Mouse (Mus musculus) kidney, adult 2 months (tissue): ENCODE measurements around the gene Golm1. TPM values are rescaled to one million over a fixed set of nuclear protein-coding genes. Genes with fewer than 3 reads are reported as not detected.
A peak's percentile ranks its signal among the peaks of the same experiment; 100 is the strongest.

Experiments used
- DNase-seq: peaks from one replicate; pipeline ENCODE4 v3.0.0; 2021
- H3K27ac ChIP-seq: fragments of 200-500 bp; 2 replicates; pipeline ENCODE4 v1.5.1; 2012; ENCODE audit warnings: low read depth, low read length, control low read depth, inconsistent platforms; ENCODE audit not compliant: insufficient read depth
- H3K27me3 ChIP-seq: fragments of 200-500 bp; replicated peaks from 2 replicates; pipeline ENCODE4 v1.6.1; 2012; ENCODE audit warnings: mild to moderate bottlenecking, moderate library complexity, low read length, inconsistent platforms; ENCODE audit not compliant: control insufficient read depth, insufficient read depth
- H3K36me3 ChIP-seq: fragments of 200-500 bp; 2 replicates; pipeline ENCODE4 v1.6.1; 2012; ENCODE audit warnings: mild to moderate bottlenecking, moderate library complexity, low read length, inconsistent platforms; ENCODE audit not compliant: control insufficient read depth, insufficient read depth
- H3K4me1 ChIP-seq: fragments of 200-500 bp; 2 replicates; pipeline ENCODE4 v1.6.1; 2011; ENCODE audit warnings: low read length; ENCODE audit not compliant: control insufficient read depth, insufficient read depth
- H3K4me3 ChIP-seq: fragments of 200-500 bp; 2 replicates; pipeline ENCODE4 v1.5.1; 2011; ENCODE audit warnings: mild to moderate bottlenecking, low read depth, low read length, control low read depth; ENCODE audit not compliant: insufficient read depth
- CTCF ChIP-seq: fragments of 200-500 bp; conservative IDR thresholded peaks from 2 replicates; pipeline ENCODE4 v1.5.1; 2011; ENCODE audit warnings: low read depth, mild to moderate bottlenecking, control low read depth, low read length, moderate library complexity, mixed read lengths; ENCODE audit not compliant: insufficient read depth, insufficient read length
- POLR2A ChIP-seq: fragments of 200-500 bp; IDR thresholded peaks from one replicate; pipeline ENCODE4 v1.6.1; 2011; ENCODE audit warnings: low read depth, low read length, control low read depth
- WGBS: fragments of 180-500 bp; shearing (Covaris S2); methylation state at CpG from one replicate; pipeline ENCODE4 v1.1.7; 2018; 5-methylcytosine and 5-hydroxymethylcytosine counted together
- polyA plus RNA-seq: library from polyadenylated mRNA; depleted of rRNA; stranded (reverse); fragments of >200 nt; gene quantifications from 2 replicates; pipeline ENCODE4 v1.2.3, GENCODE M21; 2012

Golm1 gene
- polyA plus RNA-seq, 1 experiment = 6.5 TPM

DNA sequence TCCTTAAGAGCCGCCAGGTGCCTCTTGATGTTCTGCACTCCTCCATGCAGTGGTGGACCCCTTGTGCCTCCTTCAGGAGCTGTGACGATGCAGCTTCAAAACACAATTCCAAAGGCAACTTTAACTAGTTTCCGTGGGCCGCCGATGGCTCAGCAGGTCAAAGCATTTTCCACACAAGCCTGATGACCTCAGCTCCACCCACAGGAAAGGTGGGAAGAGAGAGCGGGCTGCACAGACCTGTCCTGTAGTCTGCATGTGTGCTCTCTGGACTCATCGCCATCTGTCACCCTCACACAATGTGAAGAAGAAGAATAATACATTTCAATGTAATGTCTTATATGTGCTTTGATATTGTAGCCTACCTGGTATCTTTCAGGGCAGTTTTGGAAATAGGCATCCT is 48.9 kb downstream of the Golm1 start:
- H3K27me3 ChIP-seq = no peaks in the 10 kb centered on the region
- DNase-seq = no peak
- peaks cover 12% of the 10 kb centered on the region for H3K36me3 ChIP-seq
- H3K4me1 ChIP-seq = no peaks in the 10 kb centered on the region
- H3K4me3 ChIP-seq = no peak overlapping the region
- 85% methylated on average over 7 of the region's 7 CpGs for WGBS
- TF ChIP-seq POLR2A (no peak), CTCF (no peak)
- no peak overlapping the region for H3K27ac ChIP-seq

DNA sequence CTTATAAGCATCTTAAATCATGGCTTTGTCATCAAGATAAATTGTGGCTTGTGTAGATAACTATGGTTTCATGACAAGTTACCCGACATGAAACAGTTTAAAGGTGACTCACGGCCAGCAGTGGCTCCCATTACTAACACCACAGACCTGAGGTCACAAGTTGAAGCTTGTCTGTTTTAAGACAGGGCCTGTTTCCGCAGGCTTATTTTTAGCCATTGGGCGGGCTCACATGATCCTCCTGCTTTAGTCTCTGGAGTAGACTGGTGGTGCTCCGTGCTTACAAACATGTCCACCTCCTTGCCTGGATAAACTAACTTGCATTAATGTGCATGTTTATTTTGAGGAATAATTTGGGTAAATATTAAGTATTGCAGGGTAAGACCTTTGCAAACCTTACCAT is 50.7 kb downstream of the Golm1 start:
- WGBS = 48% methylated on average over 5 of the region's 5 CpGs
- Histone ChIP-seq H3K4me3 (no peak overlapping the region), H3K4me1 (no peaks in the 10 kb centered on the region), H3K27ac (no peak overlapping the region), H3K36me3 (peaks cover 9% of the 10 kb centered on the region), H3K27me3 (no peaks in the 10 kb centered on the region)
- TF ChIP-seq POLR2A (no peak), CTCF (no peak)
- peak; percentile 61 for DNase-seq

DNA sequence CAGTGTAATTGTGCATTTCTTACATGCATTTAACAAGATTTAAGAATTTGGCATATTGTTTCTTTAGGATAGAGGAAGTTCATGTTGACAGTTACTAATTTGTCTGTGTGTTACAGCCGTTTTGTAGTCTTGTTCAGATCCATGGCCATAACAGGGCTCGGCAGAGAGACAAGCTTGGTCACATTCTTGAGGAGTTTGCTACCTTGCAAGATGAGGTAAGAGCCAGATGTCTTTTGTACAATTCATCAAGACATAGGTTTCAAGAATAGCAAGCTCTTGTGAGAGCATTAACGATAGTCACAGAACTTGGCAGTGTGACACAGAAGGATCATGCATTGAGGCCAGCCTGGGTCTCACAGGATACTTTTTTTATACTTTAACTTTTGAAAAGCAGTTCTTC is 51.2 kb downstream of the Golm1 start:
- no peaks in the 10 kb centered on the region for H3K4me1 ChIP-seq
- peaks cover 9% of the 10 kb centered on the region for H3K36me3 ChIP-seq
- WGBS = 55% methylated on average over 3 of the region's 3 CpGs
- no peak overlapping the region for H3K27ac ChIP-seq
- no peaks in the 10 kb centered on the region for H3K27me3 ChIP-seq
- TF ChIP-seq POLR2A (no peak), CTCF (no peak)
- DNase-seq = no peak
- no peak overlapping the region for H3K4me3 ChIP-seq

DNA sequence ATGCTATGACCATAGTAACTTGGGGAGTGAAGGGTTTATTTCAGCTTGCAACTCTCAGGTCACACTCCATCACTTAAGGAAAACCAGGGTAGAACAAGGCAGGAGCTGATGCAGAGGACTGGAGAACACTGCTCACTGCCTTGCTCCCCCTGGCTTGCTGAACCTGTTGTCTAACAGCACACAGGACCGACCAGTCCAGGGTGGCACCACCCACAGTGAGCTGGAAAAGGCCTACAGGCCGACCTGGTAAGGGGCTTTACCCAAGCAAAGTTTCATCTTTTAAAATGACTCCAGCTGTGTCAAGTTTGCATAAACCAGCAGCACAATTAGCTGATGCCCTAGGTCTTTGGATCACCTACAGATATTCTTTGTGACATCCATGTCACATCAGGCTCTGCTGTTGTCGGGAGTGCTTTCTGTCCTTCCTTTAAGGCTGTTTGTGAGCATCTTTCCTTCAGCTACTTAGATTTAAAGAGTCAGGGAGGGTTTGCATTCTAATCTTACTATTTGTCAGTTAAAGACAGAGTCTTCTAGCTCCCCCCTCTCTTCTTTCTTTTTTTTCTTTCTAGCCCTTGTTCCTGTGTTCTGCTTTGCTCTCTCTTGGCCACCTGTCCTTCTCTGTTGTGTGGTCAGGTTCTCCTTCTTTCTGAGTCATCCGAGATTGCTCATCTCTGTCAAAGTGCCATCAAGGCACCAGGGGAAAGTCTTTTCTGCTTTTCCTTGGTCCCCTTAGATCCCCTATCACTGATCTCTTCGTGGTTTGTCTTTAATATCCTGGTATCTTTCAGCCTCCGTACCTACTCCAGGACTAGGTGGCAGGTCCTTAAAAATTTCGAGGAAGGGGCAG is 53.7 kb downstream of the Golm1 start:
- DNase-seq = no peak
- H3K4me3 ChIP-seq = no peak overlapping the region
- 91% methylated on average over 7 of the region's 7 CpGs for WGBS
- H3K27me3 ChIP-seq = no peaks in the 10 kb centered on the region
- TF ChIP-seq POLR2A (no peak), CTCF (no peak)
- no peaks in the 10 kb centered on the region for H3K4me1 ChIP-seq
- H3K27ac ChIP-seq = no peak overlapping the region
- H3K36me3 ChIP-seq = peaks cover 4% of the 10 kb centered on the region

DNA sequence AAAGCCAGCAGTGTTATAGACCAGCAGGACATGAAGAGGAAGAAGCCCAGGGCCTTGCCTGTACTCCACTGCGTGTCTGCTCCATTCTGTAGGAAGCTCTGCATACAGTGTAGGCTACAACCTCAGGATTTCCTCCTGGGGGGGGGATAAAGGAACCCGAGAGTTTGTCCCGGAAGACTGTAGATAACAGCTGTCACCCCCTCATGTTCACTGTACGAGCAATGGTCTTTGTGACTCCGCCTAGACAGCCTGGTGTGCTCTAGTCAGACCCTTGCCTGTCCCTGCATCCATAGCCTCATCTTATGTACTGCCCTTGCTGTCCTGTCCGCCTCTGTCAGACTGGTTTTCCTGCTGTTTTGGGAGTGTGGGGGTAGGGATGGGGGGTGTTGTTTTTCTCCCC is 57.1 kb downstream of the Golm1 start:
- no peak overlapping the region for H3K4me3 ChIP-seq
- no peak for TF ChIP-seq CTCF
- TF ChIP-seq POLR2A = no peak
- no peaks in the 10 kb centered on the region for H3K27me3 ChIP-seq
- no peak for DNase-seq
- peaks cover 3% of the 10 kb centered on the region for H3K36me3 ChIP-seq
- H3K4me1 ChIP-seq = no peaks in the 10 kb centered on the region
- H3K27ac ChIP-seq = no peak overlapping the region
- 79% methylated on average over 6 of the region's 6 CpGs for WGBS

DNA sequence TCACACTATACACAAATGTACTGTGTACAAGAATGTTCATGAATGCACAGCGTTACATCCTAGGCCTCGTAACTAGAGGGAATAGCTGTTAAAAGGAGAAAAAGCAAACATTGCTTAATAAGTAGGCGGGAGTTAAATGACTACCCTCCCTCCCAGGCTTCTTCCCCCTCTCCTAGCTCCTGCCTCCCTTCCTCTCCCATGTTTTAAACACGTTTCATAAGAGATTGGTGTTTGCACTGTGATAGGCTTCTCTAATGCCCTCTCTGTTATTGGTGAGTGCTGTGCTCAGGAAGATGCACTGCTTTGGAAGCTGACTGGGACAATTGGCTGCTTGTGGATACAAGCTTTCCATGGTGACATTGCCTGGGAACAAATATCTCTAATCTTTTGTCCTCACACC is 60.1 kb downstream of the Golm1 start:
- no peak overlapping the region for H3K27ac ChIP-seq
- H3K27me3 ChIP-seq = no peaks in the 10 kb centered on the region
- TF ChIP-seq POLR2A = no peak
- TF ChIP-seq CTCF = no peak
- no peaks in the 10 kb centered on the region for H3K4me1 ChIP-seq
- peaks cover 1% of the 10 kb centered on the region; the same call in 1 of the 2 replicates for H3K36me3 ChIP-seq
- DNase-seq = no peak
- H3K4me3 ChIP-seq = no peak overlapping the region
- WGBS = 89% methylated on average over 4 of the region's 4 CpGs

DNA sequence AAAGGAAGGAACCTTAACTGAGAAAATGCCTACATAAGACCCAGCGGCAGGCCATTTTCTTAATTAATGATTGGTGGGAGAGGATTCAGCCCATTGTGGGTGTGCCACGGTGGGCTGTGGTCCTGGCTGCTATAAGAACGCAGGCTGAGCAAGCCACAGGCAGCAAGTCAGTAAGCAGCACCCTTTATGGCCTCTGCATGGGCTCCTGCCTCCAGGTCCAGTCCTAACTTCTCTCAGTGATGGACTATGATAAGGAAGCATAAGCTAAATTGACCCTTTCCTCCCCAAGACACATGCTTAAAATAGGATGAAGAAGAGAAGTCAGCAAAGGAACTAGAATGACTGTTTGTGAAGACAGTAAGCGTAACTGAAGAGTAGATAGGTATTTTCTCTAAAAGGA is 60.5 kb downstream of the Golm1 start:
- DNase-seq = no peak
- H3K27ac ChIP-seq = no peak overlapping the region
- no peak for TF ChIP-seq CTCF
- no peak for TF ChIP-seq POLR2A
- peaks cover 1% of the 10 kb centered on the region; the same call in 1 of the 2 replicates for H3K36me3 ChIP-seq
- WGBS = 94% methylated on average over 4 of the region's 4 CpGs
- H3K4me1 ChIP-seq = no peaks in the 10 kb centered on the region
- no peaks in the 10 kb centered on the region for H3K27me3 ChIP-seq
- H3K4me3 ChIP-seq = no peak overlapping the region
